Mouse (Mus musculus): ENCODE data around the gene Ntrk2.

GRCm38 (mm10) chr13:58769438-58769837 is 36.9 kb upstream of the Ntrk2 start:
- TF ChIP-seq CTCF (IDR thresholded peaks at IDR 0.05; ENCODE audit: low read depth, low read length) (no peak), GATA1 (IDR thresholded peaks at IDR 0.05; ENCODE audit: borderline replicate concordance, low read length) (no peak)
